In the genomic region with DNA sequence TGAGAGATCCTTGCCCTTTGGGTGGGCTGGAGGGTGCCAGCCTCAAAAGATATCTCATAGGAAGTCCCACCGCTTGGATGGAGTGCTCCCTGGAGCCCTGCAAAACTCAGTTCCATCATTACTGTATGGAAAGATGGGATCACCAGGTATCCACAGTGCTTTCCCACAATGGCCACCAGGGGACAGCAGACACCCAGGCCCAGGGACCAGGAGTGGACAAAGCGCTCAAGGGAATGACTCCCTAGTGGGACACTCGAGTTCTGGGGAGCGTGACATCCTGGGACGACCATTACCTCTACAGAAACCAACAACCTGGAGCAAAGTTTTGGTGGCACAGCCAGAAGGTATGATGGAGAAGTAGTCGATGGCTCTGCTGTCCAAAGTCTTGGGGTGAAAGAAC, we compare ENCODE assay signal across 9 mouse cellular contexts. TPM values are rescaled to one million over a fixed set of nuclear protein-coding genes. Genes with fewer than 3 reads are reported as not detected.
DNase-seq lines count a peak whose midpoint lies in the region; ATAC-seq and TF ChIP-seq lines count a peak whose summit lies in the region.
"Had no signal": no experiment of that assay in that cellular context is flagged by ENCODE, and none has a peak within 500 bp of the region (broad histone marks: within the 10 kb centered on the region; RNA-seq: fewer than 3 reads in every experiment).

No protein-coding gene starts in this region.

- ATAC-seq in heart, embryonic 11.5 days (replicated peaks; ENCODE audit: insufficient number of reproducible peaks, low FRiP score, low TSS enrichment): no peak
- ATAC-seq in Patski: peak; percentile 36
- ATAC-seq in stomach, embryonic 14.5 days (ENCODE audit: insufficient number of reproducible peaks, insufficient read depth, low FRiP score, low read depth): 0 out of 2 replicates have a peak, but pooled peaks have one; percentile 29
- ATAC-seq in megakaryocyte, adult 5-6 weeks (ENCODE audit: poor library complexity, severe bottlenecking): no peak

- TF ChIP-seq CTCF in Patski (IDR thresholded peaks at IDR 0.05): no peak
- TF ChIP-seq CTCF in left cerebral cortex, adult 2 months (IDR thresholded peaks at IDR 0.05): peak; percentile 95

- CTCF ChIA-PET in Patski (lab: Charles Lee): interaction anchor here (0.7 kb wide), 1 partner anchor 23 kb away, joined by 3 read pairs; no protein-coding TSS in a partner anchor

- no peak overlapping the region for H3K27ac ChIP-seq in heart, embryonic 11.5 days (ENCODE audit: low read depth, low read length)
- H3K27ac ChIP-seq in left cerebral cortex, adult 2 months: no peak overlapping the region
- no peak overlapping the region for H3K27ac ChIP-seq in stomach, embryonic 14.5 days (ENCODE audit: low read length)

- intact Hi-C loops in left cerebral cortex, adult 2 months (cut with DNase I): loop anchor here (2.0 kb wide), 1 partner anchor 90 kb away; no protein-coding TSS in a partner anchor

- DNase-seq in heart, adult 18-20 months: peak; percentile 25 to 70
- DNase-seq in 416B (ENCODE audit: low read depth) (peak; percentile 4), Patski (ENCODE audit: low read depth, low spot score) (no peak)
- peak; percentile 22 to 31 for DNase-seq in frontal cortex, postnatal 25 days (ENCODE audit: low spot score in 2 of 2)
- DNase-seq in left cerebral cortex, adult 2 months (ENCODE audit: extremely low spot score in 1 of 2, low spot score in 2 of 2): peak in 1 of 2 experiments; percentile 57

- H3K9me3 ChIP-seq in heart, embryonic 11.5 days (replicated peaks; ENCODE audit: control insufficient read depth, low read length): no peaks in the 10 kb centered on the region
- H3K9me3 ChIP-seq in stomach, embryonic 14.5 days (ENCODE audit: control insufficient read depth, low read depth, low read length): no peaks in the 10 kb centered on the region

- H3K4me2 ChIP-seq in heart, embryonic 11.5 days: no peak overlapping the region
- H3K4me2 ChIP-seq in stomach, embryonic 14.5 days (replicated peaks; ENCODE audit: low read depth, low read length): no peak overlapping the region

- no peak overlapping the region for H3K4me3 ChIP-seq in heart, embryonic 11.5 days (ENCODE audit: low read depth, low read length)
- H3K4me3 ChIP-seq in left cerebral cortex, adult 2 months: no peak overlapping the region
- no peak overlapping the region for H3K4me3 ChIP-seq in stomach, embryonic 14.5 days (ENCODE audit: low read depth, low read length)

- no peaks in the 10 kb centered on the region for H3K36me3 ChIP-seq in heart, embryonic 11.5 days (ENCODE audit: control insufficient read depth, insufficient read depth, low read length)
- H3K36me3 ChIP-seq in stomach, embryonic 14.5 days (ENCODE audit: control insufficient read depth, insufficient read depth, low read length): no peaks in the 10 kb centered on the region

- 39% methylated on average over 6 of the region's 6 CpGs for WGBS in heart, embryonic 11.5 days (ENCODE audit: insufficient replicate concordance)
- WGBS in stomach, embryonic 14.5 days: 31% methylated on average over 6 of the region's 6 CpGs

- POLR2A ChIA-PET in Patski (lab: Charles Lee): no interaction called here

- in situ Hi-C loops in Patski (cut with MboI; ENCODE audit: low pct_unique_long_range_greater_than_20kb): no loop called here

- peaks cover 50% of the 10 kb centered on the region for H3K27me3 ChIP-seq in heart, embryonic 11.5 days (ENCODE audit: control insufficient read depth, insufficient read depth, low read length)
- peaks cover 40% of the 10 kb centered on the region for H3K27me3 ChIP-seq in Patski
- H3K27me3 ChIP-seq in stomach, embryonic 14.5 days (ENCODE audit: control insufficient read depth, insufficient read depth, low read length): no peaks in the 10 kb centered on the region

- no peaks in the 10 kb centered on the region for H3K4me1 ChIP-seq in heart, embryonic 11.5 days (ENCODE audit: control insufficient read depth, insufficient read depth, low read length)
- H3K4me1 ChIP-seq in stomach, embryonic 14.5 days (ENCODE audit: control insufficient read depth, insufficient read depth, low read length): no peaks in the 10 kb centered on the region

- no peak overlapping the region for H3K9ac ChIP-seq in heart, embryonic 11.5 days (ENCODE audit: low read depth, low read length)
- no peak overlapping the region for H3K9ac ChIP-seq in stomach, embryonic 14.5 days (replicated peaks; ENCODE audit: low read depth, low read length)

RNA-seq across cellular contexts. Expression of a gene that starts 8.7 kb away (rescaled TPM):
- under 1 TPM in 1 of 2 experiments, not detected in 1; 0.33 TPM for total RNA-seq in heart, adult 18-20 months (2021)
- not detected in 2 replicates for polyA plus RNA-seq in heart, embryonic 11.5 days (2014; fragmentation: Nextera tagmentation; extraction: Ambion mirVana)
- not detected for polyA plus RNA-seq in Patski (2021)
- total RNA-seq in left cerebral cortex, adult 2 months (2021): 1 to 10 TPM; 3.0 to 3.5 TPM
- not detected in 2 replicates for polyA plus RNA-seq in stomach, embryonic 14.5 days (2014; fragmentation: Nextera tagmentation; extraction: Ambion mirVana)
- total RNA-seq in megakaryocyte, adult 5-6 weeks (2015): not detected in 2 replicates
- total RNA-seq in megakaryocyte, adult 5-6 weeks (2017): not detected in 2 replicates

RNA-seq across cellular contexts. Expression of a gene that starts 24.8 kb away (rescaled TPM):
- total RNA-seq in heart, adult 18-20 months (2021): under 1 TPM; 0.20 to 0.41 TPM
- polyA plus RNA-seq in heart, embryonic 11.5 days (2014; fragmentation: Nextera tagmentation; extraction: Ambion mirVana): 0.16 and 0.17 TPM in 2 replicates
- 0.13 TPM for polyA plus RNA-seq in Patski (2021)
- under 1 TPM; 0.45 to 0.72 TPM for total RNA-seq in left cerebral cortex, adult 2 months (2021)
- 29.2 and 30.2 TPM in 2 replicates for polyA plus RNA-seq in stomach, embryonic 14.5 days (2014; fragmentation: Nextera tagmentation; extraction: Ambion mirVana)
- total RNA-seq in megakaryocyte, adult 5-6 weeks (2015): 0.11 TPM in 1 of 2 replicates, not detected in the other
- total RNA-seq in megakaryocyte, adult 5-6 weeks (2017): not detected in 2 replicates

RNA-seq across cellular contexts. Expression of a gene that starts 33.8 kb away (rescaled TPM):
- total RNA-seq in heart, adult 18-20 months (2021): not detected
- polyA plus RNA-seq in heart, embryonic 11.5 days (2014; fragmentation: Nextera tagmentation; extraction: Ambion mirVana): not detected in 2 replicates
- not detected for polyA plus RNA-seq in Patski (2021)
- total RNA-seq in left cerebral cortex, adult 2 months (2021): not detected
- 0.36 and 0.38 TPM in 2 replicates for polyA plus RNA-seq in stomach, embryonic 14.5 days (2014; fragmentation: Nextera tagmentation; extraction: Ambion mirVana)
- total RNA-seq in megakaryocyte, adult 5-6 weeks (2015): not detected in 2 replicates
- not detected in 2 replicates for total RNA-seq in megakaryocyte, adult 5-6 weeks (2017)

RNA-seq across cellular contexts. Expression of a gene that starts 41.5 kb away (rescaled TPM):
- not detected for total RNA-seq in heart, adult 18-20 months (2021)
- polyA plus RNA-seq in heart, embryonic 11.5 days (2014; fragmentation: Nextera tagmentation; extraction: Ambion mirVana): 1.4 and 4.1 TPM in 2 replicates
- not detected for polyA plus RNA-seq in Patski (2021)
- total RNA-seq in left cerebral cortex, adult 2 months (2021): not detected
- polyA plus RNA-seq in stomach, embryonic 14.5 days (2014; fragmentation: Nextera tagmentation; extraction: Ambion mirVana): 1.2 TPM in 1 of 2 replicates, not detected in the other
- total RNA-seq in megakaryocyte, adult 5-6 weeks (2015): not detected in 2 replicates
- total RNA-seq in megakaryocyte, adult 5-6 weeks (2017): not detected in 2 replicates
- total RNA-seq: layer of hippocampus, adult 8-10 months had no signal

Comparison
In these comparisons a context has a peak if more than half of its experiments do, and no peak if none do; other contexts are left out.
1. ATAC-seq: peak in Patski (single experiment) and stomach, embryonic 14.5 days (single experiment); none in heart, embryonic 11.5 days (single experiment) and megakaryocyte, adult 5-6 weeks (single experiment).